Mouse (Mus musculus): ENCODE results near the gene Msi2. TPM values are rescaled to one million over a fixed set of nuclear protein-coding genes. Genes with fewer than 3 reads are reported as not detected.

Gene Msi2
- total RNA-seq, 2 experiments from 2014 or later, result 10.2 to 13.9 TPM

DNA sequence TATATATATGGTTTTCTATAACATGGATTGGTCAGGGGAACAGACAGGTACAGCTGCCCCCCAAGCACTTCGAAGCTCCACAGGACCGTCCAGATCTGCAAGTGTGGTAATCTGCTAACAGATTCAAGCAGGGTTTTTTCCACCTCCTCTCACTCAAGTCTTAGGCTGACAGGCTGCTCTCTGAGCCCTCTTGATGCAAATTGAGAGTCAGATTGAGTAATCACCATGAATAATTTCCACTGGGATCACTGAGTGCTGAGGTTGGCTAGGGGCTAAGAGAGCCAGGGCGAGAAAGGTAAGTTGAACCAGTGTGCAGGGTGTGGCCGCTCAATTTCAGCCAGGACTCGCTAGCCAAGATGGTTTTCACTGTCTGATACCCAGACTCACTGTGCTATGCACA, 238.8 kb downstream of the Msi2 start:
- ATAC-seq (replicated peaks; ENCODE audit: low FRiP score, poor library complexity, severe bottlenecking), result no peak

DNA sequence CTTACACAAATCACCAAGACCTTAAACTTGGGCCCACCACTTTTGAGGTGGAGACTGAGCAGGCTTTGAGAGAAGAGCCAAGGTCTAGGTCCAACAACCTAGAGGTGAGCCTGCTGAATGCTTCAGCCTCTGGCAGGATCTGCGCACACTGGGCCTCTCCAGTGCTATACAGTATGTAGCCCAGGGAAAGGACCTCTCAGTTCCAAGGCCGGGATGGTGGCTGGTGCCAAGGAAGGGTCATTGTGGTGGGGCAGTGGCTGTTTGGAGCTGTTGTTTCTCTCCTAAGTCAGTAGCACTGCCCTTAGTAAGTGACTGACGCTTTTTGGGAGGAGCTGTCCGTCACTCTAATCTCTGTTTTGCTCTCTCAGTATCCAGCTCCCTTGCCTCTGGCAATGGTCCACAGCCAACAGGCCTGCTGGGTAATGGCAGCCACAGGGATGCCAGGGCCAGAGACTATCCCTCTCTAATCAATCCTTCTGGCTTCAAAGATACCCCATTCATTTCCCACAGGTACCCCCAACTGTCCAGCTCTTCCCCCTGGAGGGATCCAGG, 243.3 kb downstream of the Msi2 start:
- ATAC-seq (replicated peaks; ENCODE audit: low FRiP score, poor library complexity, severe bottlenecking), result no peak

DNA sequence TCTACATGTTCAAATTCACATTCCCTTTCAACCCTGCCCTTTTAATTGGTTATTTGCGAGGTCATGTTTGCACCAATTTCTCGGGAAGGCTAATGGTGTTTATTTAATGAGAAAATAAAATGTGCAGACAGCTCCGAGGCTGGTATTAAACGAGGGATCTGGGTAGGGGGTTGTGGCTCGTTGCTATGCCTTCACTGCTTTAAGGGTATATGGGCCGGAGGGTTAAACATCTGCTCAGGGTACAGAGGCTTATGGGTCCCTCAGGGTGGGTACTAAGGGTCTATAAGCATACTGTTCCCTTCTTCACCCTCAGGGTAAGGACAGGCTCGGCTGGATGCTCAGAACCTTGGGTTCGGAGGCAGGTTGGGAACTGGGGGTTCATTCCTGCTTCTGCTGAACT, 245.6 kb downstream of the Msi2 start:
- ATAC-seq (replicated peaks; ENCODE audit: low FRiP score, poor library complexity, severe bottlenecking), result no peak

DNA sequence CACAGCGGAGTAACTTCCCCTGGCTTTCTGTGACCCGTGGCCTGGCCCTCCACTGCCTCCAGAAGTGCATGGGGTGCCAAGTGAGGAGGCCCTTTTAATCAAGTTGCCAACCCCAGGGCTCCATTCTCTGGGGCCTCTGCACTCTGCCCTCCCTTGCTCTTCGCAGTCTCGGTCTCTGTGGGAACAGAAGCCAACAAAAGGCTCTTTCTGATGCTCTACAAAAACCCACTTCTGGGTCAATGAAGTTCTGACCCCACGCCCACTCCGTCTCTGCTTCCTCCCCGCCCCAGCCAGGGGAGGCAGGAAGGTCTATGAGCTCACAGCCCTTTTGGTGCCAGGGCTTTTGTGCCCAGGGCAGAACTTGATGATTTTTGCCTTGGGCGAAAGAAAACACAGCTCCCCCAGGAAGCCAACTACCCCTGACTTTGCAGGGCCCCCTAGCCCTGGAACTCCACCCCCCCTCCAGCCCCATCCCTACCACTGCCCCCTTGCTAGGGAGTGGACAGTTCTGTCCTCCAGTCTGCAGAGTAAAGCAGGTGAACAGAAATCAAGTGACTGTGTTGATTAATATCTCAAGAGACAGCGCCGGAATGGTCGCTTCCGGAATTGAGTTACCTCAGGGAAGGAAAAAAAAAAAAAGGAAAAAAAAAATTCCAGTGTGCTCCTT, 246.2 kb downstream of the Msi2 start:
- ATAC-seq (replicated peaks; ENCODE audit: low FRiP score, poor library complexity, severe bottlenecking), result no peak

DNA sequence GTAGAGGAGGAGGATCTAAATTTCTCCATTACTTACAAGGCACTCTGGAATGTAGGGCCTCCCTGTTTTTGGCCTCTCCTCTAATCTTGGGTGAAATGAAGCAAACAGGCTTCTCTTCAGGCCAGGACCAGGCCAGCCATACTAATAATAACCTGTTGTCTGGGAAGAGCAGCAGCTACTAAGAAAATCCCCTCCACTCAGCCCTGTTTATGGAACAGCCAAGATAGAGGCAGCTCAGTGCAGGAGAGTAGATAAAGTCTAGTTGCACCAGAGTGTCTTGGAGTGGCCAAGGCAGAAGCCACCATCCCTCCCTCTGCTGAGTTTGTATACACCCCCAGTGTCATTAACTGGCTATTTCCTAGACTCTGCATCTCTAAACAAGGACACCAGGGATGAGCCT, 247.7 kb downstream of the Msi2 start:
- no peak for ATAC-seq (replicated peaks; ENCODE audit: low FRiP score, poor library complexity, severe bottlenecking)

DNA sequence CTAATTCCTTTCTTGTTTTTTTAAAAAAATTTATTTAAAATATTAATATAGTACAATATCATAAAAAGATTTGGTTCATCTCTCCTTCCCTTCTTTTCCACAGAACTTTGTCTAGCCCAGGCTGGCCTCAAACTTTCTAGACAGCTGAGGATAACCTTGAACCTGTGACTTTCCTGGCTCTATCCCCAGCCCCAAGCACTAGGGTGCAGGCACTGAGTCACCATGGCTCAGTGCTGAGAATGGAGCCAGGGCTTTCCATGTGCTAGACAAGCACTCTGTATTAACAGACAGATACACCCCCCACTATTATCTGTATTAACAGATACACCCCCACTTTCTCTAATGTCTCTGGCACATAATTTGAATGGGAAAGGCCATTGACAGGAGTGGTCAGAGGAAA, 249.3 kb downstream of the Msi2 start:
- no peak for ATAC-seq (replicated peaks; ENCODE audit: low FRiP score, poor library complexity, severe bottlenecking)

DNA sequence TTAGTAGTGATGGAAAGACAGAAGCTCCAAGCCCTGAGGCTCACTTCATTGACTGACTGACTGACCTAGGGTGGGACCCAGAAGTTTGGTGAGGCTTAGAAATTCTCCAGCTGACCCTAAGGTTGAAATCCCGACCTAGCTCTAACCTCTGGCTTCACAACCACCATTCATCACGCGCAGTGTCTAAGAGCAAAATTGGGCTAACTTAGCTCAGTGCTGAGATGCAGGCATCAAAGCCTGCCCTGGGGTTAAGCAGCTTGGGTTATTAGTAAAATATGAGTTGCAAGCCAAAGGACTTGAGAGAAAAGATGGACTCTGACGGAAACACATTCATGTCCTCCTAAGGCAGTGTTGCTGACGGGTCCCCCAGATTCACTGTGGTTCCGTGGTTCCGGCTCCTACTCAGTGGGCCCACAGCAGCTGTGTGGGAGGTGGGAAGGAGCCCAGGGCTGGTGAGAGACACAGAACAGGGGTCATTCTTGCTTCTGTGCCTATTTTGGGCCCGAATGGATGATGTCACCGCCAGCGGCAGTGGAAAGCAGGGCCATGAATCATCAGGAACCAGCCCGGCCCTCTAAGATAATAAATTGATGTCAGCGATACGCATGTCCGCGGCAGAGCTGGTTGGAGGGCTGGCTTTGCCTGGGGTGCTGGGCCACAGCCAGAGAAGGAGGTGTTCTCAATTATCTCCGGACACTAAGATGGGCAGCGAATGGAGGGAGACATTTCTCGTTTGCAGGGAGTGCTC, 250.6 kb downstream of the Msi2 start:
- ATAC-seq (replicated peaks; ENCODE audit: low FRiP score, poor library complexity, severe bottlenecking), result no peak

DNA sequence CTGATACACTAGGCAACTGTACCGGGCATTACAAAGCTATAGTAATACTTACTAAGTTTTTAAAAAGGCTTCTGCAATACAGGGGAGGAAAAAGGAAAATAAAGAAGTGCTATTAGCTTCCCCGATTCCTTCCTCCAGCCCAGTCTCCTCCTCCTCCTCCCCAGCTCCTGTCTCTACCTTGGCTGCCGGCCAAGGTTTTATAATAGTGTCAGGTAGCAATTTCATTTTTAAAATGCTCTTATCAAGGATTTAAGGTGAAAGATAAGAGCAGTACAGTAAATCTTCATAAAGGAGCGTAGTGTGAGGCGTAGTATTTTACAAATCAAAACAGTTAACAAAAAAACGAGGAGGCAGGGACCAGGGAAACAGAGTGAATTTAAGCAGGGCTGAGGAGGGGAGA, 254.4 kb downstream of the Msi2 start:
- no peak for ATAC-seq (replicated peaks; ENCODE audit: low FRiP score, poor library complexity, severe bottlenecking)

DNA sequence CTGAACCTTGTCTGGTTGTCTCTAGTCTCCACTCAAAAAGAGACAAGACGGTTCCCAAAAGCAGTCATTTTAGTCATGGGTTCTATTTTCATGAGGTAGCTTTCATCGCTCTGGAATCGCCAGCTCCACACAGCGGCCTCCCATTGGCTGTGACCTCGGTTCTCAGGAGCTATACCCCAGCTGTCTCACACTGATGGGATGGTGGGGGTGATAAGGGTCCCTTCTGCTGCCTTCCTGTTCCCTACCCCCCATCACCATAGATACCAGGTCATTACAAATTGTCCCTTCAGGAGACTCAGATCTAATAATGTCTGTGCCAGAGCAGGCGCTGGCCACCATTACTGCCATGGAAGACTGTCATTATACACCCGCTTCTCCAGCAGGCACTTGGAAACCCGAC, 255.5 kb downstream of the Msi2 start:
- no peak for ATAC-seq (replicated peaks; ENCODE audit: low FRiP score, poor library complexity, severe bottlenecking)

DNA sequence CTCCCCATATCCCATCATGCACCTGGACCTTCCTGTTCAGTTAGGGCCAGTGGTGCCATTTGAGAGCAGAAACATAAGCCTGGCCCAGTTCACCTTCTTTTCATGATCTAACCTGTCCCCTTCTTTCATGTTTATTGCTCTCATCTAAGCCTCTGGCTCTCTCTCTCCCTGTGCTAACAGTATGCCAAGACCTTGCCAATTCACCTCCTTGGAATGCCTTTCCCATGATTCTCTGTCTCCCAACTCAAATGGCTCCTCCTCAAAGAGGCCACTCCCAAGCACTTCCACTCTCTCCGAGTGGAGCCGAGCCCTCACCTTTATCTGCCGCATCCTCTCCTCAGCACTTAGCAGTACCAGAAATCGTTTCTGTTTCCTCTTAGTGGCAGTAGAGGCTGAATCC, 256.7 kb downstream of the Msi2 start:
- no peak for ATAC-seq (replicated peaks; ENCODE audit: low FRiP score, poor library complexity, severe bottlenecking)

DNA sequence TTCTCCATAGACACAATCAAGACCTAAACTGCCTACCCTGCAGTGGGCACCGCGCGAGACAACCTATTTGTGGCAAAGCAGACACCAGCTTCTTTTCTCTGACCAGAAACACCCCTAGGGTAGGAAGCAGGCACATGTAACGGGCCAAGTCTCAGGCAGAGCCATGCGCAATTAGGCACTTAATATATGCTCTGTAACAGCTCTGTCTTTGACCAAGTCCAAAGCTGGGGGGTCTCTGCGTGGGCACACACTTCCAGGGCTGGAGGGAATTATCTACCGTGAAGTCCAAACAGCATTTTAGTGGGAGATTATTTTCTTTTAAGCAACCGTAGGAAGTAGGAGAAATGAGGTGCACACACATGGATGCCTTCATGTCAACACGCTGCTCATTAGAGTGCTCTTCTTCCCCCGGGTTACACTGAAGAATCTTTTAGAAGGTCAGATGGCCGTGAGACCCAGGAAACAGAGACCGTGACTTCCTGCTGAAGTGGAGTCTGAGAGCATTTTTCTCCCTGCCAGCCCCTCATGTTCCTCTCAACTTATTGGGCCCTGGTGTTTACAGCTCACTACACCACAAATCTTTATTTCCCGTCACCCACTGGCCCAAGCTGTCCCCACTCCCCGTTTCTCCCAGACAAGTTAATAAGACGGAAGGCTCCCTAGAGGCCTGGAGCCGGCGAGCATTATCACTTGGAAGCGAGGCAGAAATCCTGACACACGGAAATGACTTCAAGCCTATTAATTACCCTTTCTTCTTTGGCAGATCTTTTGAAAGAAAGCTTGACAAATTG, 258.2 kb downstream of the Msi2 start:
- no peak for ATAC-seq (replicated peaks; ENCODE audit: low FRiP score, poor library complexity, severe bottlenecking)

DNA sequence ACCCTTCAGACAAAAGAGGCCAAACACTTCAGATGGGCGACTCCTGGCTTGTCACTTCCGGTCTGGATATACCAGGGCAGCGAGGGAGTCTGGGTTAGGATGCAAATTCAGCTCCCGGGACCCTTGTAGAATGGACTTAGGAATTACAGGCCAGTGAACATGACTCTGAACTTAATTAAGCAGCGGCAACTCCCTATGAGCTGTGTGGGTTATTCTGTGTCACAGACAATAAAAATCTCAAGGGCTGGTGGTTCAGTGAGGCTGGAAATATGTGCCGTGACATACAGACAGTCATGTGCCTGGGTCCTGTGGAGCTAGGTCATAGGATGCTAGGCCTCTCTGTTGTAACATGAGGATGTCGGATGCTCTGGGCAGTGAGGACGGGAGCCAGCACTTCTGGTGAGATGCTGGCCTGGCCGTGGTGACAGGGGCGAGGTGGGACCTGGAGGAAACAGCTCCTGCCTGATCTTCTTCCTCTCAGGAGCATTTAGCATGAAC, 261.0 kb downstream of the Msi2 start:
- no peak for ATAC-seq (replicated peaks; ENCODE audit: low FRiP score, poor library complexity, severe bottlenecking)

DNA sequence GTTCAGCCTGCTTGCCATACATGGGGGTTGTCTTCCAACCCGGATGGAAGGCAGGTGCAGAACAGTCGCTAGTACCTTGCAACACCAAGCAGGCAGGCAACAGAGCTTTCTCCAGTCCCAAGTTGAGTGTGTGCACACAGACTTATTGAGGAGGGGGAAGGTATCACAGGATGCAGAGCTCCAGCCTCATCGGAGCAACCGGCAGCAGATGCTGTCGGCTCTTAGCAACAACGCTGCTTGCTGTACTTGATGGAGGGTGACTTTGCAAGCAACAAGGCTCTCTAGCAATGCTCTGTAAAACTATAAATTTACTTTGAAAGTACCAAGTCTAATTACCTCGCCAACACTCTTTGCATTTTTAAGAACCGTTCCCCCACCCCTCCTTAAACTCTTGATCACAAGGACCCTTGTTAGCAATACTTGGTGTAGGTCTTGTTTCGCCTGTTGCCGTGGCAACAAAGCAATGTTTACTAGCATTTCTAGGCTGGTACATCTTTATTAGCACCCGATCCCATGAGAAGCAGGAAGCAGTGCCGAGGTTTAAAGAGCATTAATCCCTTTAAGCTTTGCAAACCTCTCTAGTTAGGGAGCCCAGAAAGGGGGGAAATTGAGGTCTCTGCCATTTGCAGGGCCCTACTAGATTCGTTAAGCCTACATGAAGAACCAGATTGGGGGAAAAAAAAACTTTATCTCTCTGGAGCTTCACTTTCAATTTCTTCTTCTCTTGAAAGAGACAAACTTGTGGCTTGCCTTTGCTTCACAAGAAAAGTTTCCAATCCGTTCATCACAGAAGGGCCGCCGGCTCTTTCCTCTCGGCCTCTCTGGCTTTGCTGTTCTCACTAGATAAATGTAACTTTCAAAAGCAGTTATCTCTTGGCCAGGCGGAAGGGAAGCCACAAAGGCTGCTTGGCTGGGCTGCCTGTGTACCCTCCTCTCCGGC, 263.2 kb downstream of the Msi2 start:
- no peak for ATAC-seq (replicated peaks; ENCODE audit: low FRiP score, poor library complexity, severe bottlenecking)

DNA sequence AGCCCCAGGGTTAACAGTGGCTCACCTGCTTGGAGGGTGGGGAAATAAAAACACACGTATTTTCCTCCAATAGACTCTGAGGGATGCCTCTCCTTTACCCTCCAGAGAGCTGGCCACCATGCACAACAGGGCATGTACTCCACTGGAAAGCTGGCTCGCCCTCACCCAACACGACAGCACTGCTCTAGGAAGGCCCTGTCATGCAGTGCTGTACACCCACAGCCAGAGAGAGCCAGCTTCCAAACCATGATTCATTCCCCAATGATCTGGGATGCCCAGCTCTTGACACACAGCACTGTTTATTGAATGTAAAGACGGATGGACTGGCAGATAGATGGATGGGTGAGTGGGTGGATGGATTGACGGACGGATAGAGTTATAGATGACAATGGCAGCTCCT, 269.1 kb downstream of the Msi2 start:
- no peak for ATAC-seq (replicated peaks; ENCODE audit: low FRiP score, poor library complexity, severe bottlenecking)

DNA sequence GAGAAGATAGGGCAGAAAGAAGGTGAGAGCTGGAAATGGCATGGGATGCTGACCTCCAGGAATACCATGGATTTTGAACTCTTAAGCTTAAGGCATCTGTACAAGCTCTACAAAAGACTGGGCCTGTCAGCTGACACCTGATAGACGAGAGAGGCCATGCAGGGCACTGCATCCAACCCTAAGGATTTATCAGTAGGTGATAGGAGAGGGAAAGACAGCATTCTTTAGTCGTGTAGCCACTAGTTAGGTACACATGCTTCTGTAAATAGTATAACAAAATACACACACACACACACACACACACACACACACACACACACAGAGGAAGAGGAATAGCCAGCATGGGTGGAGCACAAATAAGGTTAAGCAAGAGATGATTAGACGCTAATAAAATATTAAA, 269.7 kb downstream of the Msi2 start:
- ATAC-seq (replicated peaks; ENCODE audit: low FRiP score, poor library complexity, severe bottlenecking), result no peak

DNA sequence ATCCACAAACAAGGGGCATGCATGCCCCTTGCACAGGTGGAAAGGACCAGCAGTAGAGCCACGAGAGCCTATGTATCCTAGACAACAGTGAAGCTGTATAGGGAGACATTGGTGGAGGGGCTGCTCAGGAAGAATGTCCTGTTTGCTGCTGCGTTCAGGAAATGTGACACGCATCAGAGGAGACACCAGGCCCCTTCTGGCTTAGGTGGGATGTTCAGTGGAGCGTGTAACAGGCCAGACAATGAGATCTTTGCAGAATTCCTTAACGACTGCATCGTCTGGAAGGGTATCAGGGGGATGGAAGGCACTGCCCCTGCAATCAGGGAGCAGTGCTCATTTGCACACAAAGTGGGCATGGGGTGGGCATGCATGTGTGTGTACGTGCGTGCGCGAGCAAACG, 271.0 kb downstream of the Msi2 start:
- no peak for ATAC-seq (replicated peaks; ENCODE audit: low FRiP score, poor library complexity, severe bottlenecking)

DNA sequence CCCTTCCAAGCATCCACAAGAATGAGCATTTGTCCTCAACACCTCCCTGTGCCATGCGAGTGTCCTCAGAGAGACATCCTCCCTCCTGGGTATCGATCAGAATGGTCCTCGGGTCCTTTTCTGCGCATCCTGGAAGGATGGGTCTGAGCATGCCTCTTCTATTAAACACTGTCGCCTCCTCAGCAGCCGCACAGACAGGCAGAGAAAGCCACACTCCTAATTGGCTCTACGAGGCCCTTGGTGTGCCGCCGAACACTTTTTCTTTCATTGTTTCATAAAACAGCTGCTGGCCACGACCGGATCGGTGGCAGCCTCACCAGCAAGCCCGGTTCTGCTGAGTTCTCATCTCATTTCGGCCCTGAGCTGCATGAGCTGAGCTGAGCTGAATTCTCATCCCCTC, 274.4 kb downstream of the Msi2 start:
- ATAC-seq (replicated peaks; ENCODE audit: low FRiP score, poor library complexity, severe bottlenecking), result no peak

DNA sequence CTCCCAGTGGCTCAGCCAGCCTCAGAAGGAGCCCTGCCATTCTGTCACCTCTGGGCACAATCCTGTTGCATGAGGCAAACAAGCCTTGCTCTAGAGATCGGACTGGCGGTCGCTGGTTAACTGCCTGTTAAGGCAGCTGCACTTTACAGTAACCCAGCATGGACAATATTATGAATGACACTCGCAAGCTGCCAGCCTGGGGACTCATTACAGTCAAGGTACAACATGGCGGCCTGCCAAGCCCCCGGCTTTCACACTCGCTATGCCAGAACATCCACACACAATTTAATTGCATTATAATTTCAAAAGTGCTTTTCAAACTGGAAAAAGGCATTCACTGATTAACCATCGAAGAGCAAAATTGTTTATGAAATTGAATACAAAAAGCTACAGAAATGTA, 275.0 kb downstream of the Msi2 start:
- no peak for ATAC-seq (replicated peaks; ENCODE audit: low FRiP score, poor library complexity, severe bottlenecking)
